Mouse (Mus musculus) heart, adult 8-10 months (tissue): ENCODE data around the gene Cdcp2. TPM values are rescaled to one million over a fixed set of nuclear protein-coding genes. Genes with fewer than 3 reads are reported as not detected.
"Not testable (repeated sequence)": the region's sequence is repeated elsewhere in the genome, so short reads cannot be mapped to it uniquely, and the experiment has no call there.

ENCODE experiments used
- DNase-seq: peaks from one replicate; pipeline ENCODE4 v3.0.0; 2022; ENCODE audit warnings: low spot score
- total RNA-seq, 4 experiments: library from RNA; stranded (reverse); gene quantifications; 2 replicates each; pipeline ENCODE4 v1.2.4; 2022

Cdcp2 gene
- total RNA-seq, 4 experiments from 2014 or later, result not detected

DNA sequence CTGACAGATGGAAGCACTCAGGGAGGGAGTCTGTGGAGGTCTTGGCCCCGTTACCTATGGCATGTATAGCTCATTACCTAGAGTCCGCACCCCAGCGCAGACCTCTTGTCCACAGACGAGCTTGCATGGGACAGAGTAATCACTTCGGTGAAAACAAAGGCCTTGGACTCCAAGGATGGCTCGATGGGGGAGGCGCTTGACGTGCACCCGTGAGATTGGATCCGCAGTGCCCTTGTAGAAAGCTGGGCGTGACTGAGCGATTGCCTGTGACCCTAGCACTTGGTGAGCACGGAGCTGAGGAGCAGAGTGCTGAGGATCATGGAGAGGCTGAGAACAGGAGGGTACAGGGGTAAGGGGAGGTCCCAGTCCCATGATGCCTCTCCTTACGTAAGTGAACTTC lies 5.0 kb upstream of the Cdcp2 start:
- DNase-seq, result no peak

DNA sequence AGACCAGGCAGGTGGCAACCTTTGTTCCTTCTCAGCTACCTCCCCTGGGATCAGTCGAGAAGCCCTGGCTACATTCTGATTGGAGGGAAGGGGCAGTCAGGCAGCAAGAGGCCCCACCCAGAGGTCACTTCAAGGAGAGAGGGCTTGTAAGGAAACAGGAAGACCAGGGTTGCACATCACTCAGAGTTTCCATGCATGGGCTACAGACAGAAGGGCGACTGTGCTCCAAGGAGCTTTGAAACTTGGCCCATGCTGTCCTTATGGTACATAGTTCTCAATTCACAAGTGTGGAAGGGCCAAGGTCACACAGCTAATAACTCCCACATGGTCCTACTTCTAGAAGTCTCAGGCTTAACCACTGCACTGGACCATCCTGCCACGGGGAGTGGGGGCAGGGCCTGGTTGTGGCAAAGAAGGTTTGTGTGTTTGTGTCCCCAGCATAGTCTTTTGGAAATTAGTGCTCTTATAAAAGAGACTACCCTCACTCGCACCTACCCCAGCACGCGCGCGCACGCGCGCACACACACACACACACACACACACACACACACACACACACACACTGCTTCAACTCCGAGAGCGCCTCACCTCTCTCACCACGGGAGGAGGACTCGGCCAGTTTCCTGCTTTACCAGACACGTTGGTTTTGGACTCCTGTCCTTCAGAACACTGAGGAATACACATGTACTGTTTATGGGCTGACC lies 2.1 kb upstream of the Cdcp2 start:
- no peak for DNase-seq

DNA sequence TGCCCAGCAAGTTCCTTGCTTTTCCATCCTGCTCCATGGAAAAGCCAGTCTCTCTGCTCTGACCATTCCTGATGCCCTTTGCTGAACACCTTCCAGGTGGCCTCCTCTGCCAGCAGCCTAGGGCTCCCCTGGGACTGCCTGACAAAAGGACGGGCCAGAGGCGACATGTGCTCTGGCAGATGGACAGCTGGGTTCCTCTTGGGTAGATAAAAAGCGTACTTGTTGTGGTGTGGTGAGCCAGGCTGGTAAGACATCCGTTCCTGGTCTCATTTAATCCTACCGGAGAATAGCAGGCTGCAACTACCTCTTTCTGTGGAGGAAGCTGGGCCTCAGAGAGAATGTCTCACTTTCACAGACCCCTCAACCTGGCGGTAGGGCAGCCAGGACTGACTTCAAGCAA lies 648 bp upstream of the Cdcp2 start:
- DNase-seq, result no peak

DNA sequence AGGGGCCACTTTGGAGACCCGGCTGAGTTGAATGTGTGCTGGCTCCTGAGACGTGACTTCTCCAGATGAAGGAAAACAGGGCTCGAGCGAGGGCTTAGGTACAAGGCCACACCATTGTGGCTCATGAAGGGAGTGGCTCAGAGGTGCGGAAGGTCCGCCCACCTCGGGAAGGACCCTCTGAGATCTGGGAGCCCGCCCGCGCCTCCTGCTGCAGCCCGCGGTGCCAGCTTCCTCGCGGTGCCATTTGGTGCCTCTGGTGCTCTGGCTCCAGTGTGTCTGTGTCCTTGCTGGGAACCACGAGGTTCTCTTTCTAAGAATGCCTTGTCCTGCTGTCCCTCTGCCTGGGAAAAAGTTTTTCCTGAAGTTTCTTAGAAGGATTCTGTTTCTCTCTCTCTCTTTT lies 1.2 kb downstream of the Cdcp2 start:
- DNase-seq, result no peak

DNA sequence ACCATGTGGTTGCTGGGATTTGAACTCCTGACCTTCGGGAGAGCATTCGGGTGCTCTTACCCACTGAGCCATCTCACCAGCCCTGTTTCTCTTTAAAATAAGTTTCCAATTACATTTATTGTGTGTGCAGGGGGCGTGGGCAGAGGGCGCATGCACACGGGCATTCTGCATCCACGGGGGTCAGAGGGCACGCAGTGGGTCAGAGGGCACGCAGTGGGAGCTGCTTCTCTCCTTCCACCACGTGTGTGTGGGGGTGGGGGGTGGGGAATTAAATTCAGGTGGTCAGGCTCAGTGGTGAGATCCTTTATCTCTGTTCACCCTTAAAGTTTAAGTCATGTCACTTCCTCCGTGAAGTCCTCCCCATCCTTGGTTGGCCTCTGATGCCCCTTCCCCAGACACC lies 1.7 kb downstream of the Cdcp2 start:
- DNase-seq, result no peak

DNA sequence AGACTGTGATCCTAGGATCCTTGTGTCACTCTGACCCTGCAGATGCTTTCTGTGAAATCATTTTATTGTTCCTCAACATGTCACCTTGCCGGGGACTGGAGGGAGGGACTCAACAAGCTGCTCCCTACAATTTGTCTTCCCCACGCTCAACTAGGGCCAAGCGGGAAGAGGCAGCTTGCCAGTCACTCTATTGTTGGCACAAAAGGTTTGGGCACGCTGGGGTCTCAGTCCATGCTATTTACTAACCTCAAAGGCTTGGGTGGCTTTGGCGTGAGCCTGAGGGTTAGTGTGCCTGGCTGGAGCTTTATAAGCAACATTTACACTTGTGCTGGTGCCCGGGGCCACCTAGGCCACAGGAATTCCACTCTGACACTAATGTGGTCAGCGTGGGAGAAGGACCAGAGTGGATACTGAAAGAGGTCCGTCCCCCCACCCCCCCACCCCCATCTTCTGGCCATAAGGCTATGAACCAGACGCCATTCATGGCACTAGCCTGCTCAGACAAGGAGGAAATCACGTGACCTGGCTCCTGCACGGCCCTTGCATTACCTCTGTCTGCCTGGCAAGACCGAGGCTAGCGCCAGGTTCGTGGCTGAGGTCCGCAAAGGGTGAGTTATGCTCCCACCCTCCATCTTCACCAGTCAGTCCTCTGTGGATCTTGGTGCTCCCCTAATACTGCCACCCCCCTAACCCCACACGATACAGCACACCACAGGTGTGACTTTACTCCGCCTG lies 2.3 kb downstream of the Cdcp2 start:
- DNase-seq, result no peak

DNA sequence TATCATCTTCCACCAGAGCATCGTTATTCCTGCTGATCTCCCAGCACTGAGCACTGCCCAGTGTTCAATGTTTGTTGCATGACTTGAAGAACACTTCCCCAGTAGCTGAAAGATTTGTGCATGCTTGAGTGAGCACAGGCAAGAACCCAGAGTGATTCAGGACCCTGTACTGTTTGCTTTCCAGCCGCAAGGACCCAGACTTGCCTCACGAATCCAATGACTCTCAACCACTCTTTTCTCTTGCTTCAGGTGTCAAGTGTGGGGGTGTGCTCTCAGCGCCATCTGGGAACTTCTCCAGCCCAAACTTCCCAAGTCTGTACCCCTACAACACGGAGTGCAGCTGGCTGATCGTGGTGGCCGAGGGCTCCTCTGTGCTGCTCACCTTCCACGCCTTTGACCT lies 5.5 kb downstream of the Cdcp2 start:
- no peak for DNase-seq

DNA sequence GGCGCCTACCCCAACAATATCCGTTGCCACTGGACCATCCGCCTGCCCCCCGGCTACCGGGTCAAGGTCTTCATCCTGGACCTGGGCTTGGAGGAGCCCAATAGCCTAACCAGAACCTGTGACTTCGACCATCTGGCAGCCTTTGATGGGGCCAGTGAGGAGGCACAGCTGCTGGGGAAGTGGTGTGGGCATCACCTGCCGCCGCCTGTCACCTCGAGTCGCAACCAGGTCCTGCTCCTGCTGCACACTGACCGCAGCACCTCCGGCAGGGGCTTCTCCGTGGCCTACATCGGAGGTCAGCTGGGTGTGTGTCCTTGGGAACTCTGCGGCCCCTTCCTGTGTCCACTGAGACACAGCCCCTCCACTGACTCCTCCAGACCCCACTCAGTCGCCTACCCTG lies 10.1 kb downstream of the Cdcp2 start:
- no peak for DNase-seq

DNA sequence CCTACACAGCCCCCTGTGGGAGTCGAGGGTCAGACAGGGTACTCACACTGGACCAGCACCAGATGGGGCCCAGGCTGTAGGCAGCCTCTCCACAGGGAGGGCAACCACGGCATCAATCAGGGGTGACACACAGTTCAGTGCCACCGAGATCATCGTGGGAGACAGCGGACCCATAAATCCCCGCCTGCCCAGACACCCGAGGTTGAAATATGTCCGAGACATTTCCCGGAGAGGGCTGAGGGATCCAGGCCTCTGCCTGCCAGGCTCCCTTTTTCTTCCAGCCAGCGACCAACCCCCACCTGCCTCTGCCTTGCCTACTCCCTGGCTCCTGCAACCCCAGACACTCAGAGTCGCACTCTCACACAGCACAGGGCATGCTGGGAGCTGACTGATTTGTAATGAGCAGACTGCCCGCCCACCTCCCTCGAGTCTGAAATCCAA lies 11.6 kb downstream of the Cdcp2 start:
- no peak for DNase-seq

DNA sequence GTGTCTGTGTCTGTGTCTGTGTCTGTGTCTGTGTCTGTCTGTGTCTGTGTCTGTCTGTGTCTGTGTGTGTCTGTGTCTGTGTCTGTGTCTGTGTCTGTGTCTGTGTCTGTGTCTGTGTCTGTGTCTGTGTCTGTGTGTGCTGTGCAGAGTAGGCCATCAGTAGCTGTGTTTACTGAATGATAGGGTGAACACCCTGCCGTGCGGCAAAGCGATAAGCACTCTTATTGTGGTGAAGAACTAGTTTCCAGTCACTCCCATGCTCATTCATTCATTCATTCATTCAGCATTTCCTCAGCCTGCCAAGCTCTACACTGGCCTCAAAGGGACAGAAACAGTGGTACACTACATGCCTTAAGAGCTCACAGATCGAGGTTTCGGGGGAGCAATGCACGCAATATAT lies 12.5 kb downstream of the Cdcp2 start:
- DNase-seq, result not testable (repeated sequence)

DNA sequence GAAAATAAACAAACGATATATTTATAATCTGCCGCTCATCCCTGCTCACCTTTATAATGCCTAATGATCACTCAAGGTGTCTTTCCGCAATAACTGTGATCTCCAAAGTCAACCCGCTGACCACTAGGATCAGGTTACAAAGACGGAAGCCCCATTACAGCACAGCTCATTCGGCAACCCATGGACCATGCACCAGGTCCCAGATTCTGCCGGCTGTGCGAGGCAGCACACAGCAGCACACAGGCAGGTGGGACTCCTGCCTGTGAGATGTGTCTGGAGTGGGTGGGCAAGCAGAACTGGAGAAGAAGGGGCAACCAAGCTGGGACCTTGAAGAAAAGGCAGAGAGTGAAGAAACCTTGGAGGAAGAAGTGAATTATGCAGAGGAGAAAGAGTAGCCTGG lies 17.6 kb downstream of the Cdcp2 start:
- DNase-seq, result no peak

DNA sequence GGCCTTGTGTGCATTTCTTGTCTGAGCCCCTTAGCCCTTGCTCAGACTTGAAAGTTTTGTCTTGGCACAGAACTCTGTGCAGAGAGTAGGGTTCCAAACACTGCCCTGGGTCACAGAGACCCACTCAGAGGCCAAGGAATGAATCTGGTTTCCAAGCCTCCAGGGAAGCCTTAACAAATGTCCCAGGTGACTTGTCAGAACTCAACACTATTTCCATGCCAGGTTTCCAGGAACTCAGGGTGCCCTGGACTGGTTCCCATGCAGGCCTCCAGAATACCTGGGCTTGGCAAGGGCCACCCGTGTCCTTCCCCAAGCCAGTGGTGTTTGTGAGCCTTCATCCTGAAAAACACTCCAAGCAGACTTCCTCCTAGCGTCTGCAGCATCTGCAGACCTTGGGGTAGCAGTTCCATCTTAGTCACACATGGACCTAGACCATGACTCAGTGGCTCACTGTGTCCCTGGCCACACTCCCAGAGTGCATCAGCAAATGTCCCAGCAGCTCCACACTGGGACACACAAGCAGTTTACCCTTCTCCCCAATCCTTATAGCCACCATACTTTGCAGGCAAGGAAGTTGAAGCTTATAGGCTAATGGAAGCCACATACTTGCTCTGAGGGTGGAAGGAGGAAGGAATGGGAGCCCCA lies 21.2 kb downstream of the Cdcp2 start:
- no peak for DNase-seq

DNA sequence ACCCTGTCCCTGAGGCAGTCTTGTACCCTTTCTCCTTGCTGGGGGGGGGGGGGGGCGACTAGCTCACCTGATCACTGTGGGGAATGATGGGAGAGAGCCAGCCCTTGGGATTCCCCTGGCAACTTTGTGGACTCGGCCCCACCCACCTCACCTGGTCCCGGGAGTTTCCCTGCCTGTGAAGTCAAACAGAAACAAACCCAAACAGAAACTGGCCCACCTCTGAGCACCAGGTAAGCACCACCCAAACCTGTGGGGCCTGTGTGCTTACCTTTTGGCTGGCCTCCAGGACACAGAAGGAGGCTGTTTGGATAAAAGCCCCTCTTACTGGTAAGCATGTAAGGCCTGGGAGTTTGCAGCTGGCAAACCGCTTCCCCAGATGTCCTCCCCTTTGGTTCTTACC lies 22.4 kb downstream of the Cdcp2 start:
- DNase-seq, result no peak

DNA sequence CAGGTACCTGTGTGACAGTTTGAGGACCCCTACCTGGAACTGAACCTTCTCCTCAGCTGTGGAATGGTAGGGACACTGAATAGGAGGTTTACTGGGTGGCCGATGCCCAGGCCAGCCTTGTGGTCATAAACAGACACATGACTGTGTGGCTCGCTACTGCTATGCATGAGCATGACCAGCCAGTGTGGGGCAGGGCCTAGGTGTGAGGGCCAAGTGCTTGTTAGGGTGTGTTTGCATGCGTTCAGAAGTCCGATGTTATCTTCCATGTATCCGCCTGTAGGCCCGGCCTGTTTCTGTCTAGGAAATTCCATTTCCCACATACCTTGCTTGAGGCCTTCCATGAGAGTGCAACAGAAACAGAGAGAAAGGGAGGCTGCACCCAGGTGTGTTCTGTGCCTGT lies 24.0 kb downstream of the Cdcp2 start:
- DNase-seq, result no peak

DNA sequence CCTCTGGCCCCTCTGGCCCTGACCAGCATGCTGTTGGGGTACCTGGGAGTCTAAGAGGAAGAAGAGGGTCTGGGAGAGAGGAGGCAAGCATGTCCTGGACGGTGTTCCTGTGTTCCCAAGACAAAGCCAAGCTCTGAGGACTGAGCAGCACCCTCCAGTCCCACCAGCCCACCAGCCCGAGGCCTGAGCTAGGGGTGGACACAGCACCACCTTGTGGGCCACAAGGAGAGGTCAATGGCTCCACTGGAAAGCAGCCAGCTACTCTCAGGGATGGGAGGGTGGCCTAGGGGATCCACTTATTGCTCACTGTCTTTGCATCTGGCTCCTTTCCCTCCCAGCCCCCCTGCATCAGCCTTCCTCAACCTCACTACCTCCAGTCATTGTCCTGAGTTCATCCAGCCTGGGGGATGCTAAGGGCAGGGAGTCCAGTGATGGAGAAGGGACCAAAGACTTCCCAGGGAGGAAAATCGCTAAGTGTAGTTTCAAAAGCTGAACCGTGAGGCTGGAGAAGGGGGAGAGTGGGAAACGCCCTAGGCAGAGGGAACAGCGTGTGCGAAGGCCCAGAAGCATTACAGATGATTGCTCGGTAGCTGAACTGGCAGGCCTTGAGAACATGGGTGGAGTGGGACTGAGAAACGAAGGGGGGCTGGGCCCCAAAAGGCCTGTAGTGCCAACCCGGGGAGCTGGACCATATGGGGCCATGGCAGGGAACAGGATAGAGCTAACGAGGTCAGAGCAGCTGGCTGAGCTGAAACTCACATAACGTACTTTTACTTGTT lies 24.7 kb downstream of the Cdcp2 start:
- DNase-seq, result peak; percentile 11

DNA sequence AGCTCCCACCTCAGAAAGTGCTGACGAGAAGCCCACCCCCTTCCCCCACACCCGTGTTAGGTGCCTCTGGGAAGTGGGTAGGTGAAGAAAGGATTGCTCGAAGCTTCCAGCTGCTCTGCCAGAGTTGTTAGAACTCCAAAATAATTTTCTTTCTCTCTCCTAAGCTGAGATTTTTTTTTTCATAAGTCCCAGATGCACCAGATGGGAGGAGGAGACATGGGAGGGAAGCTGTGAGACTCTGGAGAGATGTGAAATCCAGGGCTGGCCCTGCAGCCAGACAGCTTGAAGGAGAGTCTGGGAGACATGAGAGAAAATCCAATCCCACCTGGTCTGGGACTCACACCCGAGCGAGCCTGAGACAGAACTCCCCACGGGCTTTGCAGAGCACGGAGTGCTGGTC lies 27.7 kb downstream of the Cdcp2 start:
- no peak for DNase-seq

DNA sequence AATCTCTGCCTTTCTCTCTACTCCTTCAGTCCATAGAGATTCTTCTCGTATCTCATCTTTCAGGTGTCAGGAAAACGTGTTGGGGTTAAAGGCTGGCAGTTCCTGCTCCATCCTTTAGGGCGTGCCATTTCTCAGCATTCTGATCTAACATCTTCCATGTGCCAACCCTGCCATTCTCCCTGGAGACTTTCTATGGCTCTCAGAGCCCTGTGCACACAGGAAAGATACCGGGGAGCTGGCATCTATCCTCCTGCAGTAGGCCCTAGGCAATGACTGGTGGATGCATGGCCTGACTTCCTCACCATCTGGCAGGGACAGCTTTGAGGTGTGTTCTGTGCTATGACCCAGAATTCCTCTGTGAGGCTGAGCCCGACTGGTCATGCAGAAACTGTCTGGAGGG lies 28.4 kb downstream of the Cdcp2 start:
- no peak for DNase-seq

DNA sequence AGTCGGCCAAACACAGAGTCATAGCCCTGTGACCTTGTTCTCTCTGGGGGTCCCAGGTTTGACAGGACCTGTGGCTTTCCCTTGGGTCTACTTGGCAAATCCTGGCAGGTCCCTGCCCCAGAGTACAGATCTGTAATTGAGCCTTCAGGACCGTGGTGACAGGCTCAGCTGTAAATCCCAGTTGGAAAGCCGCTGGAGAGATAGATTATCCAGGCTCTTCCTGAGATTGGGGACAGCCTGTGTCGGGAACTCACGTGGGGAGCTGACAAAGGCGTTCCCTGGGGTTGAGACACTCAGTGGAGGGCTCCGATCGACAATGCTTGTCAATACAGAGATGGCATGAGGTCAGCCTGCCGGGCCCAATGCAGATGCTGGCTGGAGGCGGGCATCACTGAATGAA lies 29.7 kb downstream of the Cdcp2 start:
- no peak for DNase-seq

DNA sequence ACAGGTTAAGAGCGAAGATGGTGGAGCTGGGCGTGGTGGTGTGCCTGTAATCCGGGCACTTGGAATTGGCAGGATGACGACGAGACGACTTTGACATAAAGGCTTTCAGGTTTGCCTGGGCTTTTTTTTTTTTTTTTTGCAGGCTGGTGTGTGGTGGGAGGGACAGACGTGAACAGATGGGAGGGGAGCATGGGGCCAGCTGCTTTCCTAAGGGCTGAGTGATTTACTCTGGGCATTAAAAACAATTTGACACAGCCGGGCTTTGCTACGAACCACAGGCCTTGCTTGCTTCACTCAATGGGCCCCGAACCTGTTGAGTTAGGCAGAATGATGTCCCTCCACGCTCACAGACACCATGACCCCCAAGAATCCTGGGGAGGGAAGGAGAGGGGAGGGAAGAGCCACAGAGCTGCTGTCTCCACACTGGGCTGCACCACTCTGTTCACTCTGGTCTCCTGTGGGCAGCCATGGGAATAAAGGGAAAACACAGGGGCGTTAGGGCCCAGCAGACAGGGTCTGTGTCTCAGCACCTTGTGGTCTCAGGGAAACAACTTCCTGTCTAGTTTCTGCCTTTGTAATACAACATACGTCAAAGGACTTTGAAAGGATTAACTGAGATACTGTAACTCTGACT lies 30.3 kb downstream of the Cdcp2 start:
- DNase-seq, result no peak

DNA sequence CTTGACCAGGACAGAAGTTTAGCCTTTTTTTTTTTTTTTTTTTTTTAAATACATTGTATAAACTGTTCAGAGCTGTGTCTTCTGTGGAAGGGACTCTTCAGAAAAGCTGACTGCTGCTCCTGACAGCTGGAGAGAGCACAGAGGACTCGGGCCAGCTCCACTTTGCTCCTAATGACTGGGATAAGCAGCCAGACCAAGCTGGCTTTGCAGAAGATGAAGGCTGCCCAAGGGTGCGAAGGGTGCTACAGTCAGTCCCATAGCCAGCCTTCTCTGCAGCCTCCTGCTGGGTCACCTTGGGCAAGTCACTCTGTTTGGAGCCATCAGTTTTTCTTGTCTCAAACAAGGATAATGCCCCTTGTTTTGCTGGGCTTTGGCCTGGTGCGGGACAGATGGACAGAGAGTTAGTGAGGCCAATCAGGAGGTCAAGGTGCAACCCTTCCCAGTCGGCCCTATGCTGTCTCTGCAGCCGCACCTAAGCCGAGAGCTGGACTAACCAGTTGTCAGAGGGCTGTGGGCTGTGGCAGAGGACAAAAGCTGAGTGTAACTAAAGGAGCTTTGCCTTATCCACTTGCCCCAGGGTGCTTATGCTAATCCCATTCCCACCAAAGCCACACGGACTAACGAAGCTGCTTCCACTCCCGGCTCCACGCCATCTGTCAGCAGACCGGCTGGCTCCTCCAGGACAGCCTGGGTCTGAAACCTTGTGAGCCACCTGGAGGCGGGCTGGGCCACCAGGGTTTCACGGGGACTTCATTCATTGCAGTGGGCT lies 31.4 kb downstream of the Cdcp2 start:
- no peak for DNase-seq

DNA sequence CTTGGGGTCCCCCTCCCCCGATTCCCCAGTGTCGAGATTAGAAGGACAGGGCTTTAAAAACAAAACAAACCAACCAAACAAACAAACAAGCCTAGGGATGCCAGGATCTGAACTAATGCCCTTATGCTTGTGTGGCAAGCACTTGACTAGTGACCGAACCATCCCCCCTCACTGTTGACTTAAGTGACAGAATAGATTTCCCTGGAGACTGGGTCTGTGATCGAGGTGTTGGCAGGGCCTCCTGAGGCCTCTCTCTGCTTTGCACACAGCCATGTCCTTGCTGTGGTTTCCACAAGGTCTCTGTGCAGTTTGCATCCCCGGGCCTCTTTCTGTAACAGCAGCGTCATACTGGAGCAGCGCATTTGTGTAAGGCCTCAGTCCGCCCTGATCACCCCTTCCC lies 32.7 kb downstream of the Cdcp2 start:
- DNase-seq, result no peak
